Mouse (Mus musculus): ENCODE measurements around the gene Otop2.

Gene Otop2

DNA sequence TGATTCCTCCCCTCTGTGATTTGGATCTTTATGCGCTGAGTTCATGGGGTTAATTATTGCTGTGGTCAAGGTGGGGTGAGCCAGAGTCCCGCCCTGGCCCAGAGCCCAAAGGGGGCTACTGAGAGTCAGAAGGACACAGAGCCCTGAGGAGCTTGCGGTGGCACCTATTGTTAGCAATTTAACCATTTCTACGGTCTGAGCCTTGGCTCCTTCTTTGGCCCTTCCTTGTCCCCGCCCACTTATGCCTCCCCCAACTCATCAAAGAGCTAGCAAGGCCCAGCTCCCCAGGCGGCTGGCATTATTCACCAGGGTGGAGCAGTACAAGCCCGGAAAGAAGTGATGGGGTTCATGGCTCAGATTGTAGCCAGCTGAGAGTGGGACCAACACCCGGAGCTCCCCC lies at the start of gene Otop2:
Gene Otop2, plus strand, starts transcription at position 301 of the 400 bp plus-strand sequence.
- no peak for DNase-seq

DNA sequence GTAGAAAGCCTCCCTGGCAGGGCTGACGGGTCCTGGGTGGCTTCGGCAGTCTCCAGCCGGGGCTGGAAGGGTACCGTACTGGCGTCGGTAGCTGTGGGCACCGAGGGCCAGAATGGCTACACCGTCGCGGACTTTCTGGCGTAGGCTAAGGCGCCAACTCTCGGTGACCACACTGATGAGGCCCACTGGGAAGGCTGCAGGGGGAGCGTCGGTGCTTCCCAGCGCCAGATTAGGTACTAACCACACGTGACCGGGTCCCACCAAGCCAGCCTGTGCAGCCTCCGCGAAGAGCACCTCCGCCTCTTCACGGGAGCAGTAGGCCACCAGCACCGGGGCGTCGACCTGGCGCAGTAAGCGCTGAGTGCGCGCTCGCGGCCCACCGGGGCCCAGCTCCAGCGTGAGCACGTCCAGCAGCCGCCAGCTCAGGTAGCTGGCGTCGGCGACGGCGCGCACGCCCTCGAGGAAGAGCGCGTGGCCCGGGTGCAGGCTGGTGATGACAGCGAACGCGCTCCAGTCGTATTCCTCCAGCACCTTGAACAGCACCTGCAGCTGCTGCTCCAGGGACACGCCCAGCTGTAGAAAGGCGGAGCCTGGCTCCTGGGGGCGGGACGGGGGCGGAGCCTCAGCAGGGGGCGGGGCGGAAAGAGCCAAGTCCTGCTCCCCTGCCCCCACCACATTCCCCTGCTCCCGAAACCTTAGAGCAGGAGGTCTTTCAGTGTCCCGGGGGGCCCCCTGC lies 49.0 kb upstream of the Otop2 start:
- no peak for DNase-seq

DNA sequence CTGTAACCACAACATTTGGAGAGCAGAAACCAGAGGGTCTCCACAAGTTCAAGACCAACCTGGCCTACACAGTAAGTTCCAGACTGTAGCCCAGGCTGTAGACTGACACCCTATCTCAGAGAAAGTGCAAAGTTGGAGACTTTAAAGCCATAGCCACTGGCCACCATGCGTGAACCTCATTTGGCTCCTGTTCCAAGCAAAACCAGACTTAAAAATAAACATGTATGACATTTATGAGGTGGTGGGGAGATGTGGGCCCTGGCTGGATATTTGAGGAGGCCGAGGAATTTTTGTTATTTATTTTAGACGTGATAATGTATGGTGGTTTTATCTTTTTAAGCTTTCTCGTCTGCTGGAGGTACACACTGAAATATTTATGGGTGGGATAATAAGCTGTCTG lies 47.8 kb upstream of the Otop2 start:
- no peak for DNase-seq

DNA sequence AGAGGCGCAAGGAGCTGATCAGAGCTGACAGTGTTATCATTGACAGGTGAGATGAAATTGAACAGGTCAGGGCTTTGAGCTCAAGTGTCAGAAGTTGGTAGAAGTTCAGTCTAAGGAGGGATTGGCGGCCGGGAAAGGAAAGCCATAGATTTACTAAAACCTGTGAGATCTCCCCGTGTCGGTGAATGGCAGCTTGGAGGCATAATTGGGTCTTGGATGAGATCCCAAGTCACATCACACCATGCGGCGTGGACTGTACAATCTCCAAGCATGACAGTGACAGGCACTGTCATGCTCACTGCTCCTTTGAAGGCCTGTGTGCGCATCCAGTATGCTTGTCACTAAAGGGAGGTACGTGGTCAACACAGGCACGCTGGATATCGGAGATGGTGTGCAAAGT lies 44.0 kb upstream of the Otop2 start:
- no peak for DNase-seq

DNA sequence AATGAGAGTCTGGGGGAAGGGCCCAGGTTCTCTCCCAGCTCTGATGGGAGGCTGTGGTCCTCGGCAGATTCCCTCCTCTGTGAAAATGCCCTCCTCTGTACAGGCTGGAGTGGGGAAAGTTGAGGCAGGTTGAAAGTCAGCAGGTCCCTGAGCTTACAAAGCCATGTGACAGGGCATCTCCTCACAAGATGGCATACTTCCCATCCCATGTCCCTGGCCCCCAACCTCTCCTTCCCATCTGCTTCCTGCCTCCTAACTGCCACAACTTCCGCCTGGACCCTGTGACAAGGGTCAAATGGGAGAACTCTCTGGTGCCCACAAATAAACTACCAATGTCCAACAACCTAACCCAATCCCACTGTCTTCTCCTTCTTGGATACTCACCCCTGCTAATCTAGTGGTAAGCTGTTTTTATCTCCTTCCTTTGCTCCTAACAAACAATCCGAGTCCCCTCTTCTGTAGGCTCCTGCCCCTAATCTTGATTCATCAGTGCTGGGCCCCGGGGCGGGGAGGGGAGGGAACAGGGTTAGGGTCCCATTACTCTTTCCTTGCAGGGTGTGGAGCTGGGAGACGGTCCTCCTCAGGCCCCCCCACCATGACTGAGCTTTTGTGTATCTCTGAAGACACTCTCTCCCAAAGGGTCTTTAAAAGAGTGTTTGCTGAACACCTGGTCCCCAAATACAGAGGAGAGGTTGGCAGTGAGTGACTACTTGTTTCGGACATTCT lies 42.7 kb upstream of the Otop2 start:
- no peak for DNase-seq

DNA sequence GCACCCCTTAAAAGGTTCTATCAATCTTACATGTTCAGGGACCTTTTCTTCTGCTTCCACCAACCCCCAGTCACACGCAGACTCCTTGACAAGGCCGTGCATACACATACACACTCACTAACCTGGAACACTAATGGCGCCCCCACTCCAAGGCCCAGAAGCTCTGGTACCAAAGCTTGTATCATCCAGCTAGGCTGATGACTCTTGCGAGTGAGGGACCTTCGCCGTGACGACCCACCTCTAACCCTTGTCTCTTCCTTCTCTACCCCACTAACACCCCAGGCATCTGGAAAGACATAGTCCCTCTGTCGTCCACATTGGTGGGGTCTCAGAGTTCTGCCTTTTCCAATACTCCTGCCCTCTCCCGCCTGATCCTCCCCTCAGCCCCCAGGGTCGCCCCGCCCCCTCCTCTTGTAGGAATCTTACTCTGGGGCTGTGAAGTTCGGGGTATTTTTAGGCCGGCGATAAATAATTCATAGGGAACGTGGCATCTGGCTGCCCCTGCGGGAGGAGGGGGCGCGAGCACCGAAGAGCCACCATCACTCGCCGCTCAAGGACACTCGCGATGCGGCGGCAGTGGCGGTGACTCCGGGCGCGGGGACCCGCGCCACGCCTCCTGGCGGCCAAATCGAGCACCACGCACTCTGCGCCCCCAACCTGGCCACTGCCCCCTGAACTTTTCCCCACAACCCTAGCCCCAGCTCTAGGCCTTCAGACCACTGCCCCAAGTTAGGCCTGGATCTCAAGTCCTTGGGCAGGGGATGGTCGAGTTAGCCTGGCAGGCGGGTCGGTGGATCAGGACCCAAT lies 41.9 kb upstream of the Otop2 start:
- DNase-seq = no peak

DNA sequence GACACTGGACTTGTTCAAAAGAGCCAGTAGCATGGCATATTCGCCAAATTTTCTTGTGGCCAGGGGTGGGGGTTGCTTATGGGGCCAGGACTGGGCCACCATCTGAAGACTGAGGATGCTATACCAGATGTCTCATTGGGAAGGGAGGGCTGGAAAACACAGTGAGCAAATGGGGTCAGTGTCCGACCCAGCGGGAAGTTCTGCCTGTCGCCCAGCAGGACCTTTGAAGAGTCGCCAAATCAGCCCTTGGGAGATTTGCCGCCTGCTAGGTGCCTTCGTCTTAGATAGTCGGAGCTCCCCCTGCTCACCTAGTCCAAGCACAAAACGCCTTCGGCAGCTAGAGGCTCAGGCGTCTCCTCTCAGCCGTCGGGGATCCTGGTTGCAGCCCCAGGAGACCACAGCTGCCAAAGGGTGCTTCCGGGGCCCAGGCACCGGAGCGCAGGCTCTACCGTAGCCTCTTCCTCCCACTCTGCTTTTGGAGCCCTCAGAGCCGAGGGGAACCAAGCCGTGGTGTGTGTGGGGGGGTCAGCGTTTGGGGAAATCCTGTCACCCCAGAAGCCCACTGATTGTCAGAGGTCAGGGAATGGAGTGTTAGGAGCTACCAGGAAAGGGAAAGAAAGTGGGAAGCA lies 41.1 kb upstream of the Otop2 start:
- DNase-seq = no peak

DNA sequence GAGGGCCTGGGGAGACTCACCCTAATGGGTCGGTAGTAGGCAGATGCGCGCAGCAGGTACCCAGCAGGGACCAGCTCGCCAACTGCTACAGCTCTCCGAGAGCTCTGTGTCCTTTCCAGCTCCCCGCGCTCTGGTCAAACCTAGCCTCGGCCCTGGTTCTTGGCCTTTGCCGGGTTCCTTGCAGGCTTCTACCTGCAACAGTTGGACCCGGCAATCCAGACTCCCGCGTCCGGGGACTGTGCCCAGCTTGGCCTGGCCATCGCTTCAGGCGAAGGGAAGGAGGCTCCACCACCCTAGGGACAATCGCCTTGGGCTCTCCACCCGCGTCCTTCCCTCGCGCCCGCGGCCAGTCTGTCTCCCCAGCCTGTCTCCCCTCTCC lies 40.6 kb upstream of the Otop2 start:
- DNase-seq = no peak

DNA sequence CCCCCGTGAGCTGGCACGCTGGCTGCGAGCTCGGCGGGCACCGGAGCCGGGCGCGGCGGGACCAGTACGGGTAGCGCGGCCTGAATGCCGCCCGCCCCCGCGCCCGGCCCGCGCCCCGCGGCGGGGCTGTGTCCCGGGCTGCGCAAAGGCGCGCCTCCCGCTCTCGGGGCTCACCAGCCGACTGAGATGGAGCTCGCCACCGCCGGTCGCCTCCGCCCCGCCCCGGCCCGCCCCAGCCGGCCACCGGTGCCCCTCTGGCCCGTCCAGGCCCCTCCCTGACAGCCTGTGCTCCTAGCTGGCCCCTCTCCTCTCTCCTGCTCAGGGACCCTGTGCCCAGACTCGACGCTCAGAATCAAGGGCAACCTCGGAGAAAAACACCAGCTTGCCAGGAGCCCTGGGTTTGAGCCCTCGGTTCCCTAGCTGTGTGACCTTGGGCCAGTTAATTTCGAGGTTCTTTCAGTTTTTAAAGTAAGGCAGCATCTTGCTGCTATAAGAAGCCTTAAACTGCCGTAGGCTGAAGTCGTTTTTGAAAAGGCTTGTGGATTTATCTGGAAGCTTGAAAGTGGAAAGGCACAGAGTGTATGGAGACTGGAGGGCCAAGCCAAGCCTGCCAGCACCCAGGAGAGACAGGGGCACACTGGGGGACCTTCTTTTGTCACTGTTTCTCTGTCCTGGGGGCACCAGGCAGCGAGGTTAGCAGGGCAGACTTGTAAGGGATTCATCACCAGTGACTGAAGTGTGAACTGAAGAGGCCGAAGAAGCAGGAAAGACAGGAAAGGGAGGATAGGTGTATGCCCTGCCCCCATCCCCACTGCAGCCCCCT lies 39.7 kb upstream of the Otop2 start, which contains the start of gene Grin2c:
Gene Grin2c, minus strand, starts transcription at position 183 of the 823 bp plus-strand sequence.
- DNase-seq = no peak

DNA sequence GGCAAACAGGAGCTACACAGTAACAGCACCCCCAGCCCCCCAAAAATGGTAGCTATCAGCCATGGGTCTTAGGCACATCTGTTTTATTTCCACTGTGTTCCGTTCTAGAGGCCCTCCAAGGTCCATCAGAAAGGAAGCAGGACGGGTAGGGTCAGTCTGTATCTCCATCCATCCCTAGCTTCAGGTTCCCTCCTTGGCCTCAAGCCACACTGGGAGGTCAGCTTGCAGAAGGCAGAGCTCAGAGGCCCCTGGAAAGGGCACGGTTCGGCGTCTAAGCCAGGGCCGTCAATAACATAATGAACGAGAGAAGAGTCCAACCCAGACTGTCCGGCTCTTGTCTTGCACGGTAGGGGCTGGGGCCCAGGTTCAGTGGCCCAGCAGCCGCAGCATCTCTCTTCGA lies 39.0 kb upstream of the Otop2 start:
- no peak for DNase-seq

DNA sequence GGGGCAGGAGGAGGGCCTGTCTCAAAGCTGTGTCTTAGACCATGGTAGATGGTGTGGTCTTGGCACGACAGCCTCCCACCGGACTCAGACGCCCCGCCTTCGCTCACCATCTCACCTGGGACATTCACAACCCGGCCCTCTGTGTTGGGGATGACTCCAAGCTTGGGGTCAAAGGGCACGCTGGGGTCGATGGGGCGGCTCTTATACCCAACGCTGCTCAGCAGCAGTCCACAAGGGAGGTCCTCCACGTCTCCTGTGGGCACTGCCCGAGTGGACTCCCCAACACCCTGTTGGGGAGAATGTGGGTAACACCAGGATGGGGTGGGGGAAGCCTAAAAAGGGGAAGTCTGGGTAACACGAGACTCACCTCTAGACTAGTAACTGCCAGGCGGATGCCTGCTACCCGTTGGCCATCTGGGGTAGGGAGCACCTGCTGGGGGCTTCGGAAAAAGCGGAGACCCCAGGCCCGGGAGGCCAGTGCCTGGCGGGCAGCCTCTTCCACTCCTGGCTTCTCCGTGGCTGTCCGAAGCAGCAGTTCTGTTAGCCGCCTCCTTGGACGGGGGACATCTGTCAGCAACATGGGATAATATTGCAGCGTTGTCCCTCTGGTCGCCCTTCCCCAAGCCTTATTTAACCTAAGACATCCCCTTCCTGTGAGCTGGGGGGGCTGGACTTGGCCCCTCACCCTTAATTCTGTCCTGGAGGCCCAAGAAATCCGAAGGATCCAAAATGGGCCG lies 37.5 kb upstream of the Otop2 start:
- DNase-seq = peak; percentile 91

DNA sequence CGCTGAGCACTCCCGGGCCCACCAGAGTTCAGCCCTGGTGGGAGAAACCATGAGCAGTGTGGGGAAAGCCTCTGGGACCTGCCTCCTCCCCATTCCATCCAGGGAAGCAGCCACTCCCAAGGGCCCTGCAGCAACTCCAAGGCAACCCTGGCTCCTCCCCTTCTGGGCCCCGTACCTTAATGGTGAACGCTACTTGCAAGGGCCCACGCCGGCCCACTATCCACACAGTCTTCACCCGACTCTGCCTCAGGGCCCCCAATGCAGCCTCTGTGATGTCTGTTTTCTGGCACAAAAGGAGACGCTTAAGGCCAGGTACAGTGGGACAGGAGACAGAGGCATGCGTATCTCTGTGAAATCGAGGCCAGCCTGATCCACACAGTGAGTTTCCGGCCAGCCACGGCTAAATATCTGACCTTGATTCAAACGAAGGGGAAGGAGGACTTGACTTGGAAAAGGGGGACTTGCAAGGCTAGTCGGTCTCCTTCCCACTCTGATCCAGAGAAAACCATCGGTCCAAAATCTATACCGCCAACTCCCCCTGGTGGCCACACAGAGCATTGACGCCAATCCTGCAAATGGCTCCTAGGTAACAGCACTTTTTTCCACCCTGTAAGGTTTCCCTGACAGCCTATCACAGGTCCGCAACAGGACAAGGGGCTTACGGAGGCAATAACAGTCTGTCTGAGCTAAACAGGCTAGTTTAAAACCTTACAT lies 36.7 kb upstream of the Otop2 start:
- DNase-seq = peak; percentile 96

DNA sequence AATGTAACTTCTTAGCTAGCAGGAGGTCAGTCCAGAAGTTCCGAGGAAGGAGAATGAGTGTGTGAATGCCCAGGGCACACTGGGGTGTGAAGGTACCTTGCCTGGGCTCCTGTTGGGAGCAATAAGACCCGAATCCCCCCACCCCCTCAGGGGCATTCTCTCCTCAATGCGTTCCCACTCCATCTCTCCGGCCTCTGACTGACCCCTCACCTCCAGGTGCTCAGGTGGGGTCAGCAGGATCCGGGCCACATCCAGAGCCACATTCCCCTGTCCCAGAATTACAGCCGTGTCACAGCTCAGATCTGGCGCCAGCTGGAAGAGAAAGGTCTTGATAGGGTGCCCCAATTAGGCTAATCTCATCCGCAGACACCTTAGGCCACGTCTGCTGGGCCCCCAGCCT lies 35.9 kb upstream of the Otop2 start:
- no peak for DNase-seq

DNA sequence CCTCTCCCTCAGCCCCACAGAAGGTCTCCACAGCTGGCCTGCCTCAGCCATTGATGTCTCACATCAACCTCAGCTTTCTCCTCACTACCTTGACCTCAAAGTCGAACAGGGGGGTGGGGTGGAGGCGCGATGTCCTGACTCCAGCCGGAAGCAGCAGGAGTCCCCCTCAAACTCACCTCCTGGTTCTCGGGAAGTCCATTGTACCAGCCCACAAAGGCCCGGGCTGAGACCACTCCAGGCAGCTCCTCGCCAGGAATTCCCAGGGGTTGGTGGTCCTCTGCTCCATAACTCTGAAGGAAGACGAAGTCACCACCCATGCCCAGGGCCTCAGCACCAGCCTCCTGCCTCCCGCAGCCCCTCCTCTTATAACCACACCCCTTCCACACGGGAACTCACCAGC lies 35.5 kb upstream of the Otop2 start:
- DNase-seq = no peak

DNA sequence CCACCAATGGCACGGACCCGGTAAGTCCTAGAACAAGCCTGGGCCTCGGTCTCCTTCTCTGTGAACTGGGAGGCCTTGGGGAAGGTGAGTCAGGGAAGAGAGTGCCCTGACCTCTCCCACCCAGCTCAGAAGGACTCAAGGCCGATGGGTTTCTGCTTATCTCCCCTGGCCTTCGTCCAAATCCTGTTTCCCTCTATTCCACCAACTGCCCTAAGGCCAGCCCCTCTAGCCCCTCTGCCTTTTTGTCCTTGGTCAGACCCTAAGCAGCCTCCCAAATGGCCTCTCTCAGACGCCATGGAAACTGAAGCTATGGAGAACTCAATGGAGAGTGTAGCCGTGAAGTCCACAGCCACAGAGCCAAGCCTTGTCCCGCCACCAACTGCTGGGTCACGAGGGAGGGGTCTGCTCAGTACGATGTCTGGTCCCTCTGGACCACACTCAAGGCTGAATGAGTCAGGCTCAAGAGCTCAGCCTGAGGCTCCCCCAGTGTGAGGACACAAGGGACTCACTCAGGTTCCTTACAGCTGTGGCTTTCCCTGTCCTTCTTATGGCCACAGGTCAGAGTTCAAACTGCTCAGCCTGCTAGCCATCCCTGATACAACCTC lies 34.0 kb upstream of the Otop2 start:
- no peak for DNase-seq

DNA sequence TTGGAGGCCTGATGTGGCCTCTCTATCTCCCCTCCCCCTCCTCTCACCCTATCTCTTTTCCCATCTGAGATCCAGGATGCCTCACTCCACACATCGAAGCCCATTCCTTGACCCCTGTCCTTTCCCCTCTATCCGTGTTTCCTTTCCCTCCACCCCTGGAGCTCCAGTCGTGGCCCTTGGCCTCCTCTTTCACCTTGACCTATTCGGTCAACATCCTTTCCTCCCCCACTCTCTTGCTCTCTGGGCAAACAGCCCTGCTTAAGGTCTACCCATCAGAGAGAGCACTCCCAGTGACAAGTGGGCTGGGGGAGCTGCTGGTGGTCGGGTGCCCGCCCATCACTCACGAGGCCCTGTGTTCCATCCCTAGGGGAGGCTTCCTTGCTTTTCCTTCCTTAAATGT lies 33.2 kb upstream of the Otop2 start:
- no peak for DNase-seq

DNA sequence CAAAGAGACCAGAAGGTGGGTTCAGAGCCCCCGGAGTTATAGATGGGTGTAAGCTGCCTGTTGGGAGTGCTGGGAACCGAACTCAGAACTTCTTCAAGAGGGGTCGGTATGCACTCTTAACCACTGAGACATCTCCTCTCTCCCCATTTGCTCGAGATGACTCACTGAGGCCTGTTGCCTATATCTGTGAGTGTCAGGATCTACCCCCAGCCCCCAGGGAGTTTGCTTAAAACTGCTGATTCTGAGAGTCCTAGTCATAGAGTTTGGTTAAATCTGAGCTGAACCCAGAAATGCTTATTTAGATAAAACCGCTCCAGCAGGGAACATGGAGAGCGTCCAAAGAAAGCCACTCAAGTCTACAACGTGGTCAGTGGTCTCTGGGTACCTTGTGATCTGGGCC lies 32.8 kb upstream of the Otop2 start:
- DNase-seq = peak; percentile 90

DNA sequence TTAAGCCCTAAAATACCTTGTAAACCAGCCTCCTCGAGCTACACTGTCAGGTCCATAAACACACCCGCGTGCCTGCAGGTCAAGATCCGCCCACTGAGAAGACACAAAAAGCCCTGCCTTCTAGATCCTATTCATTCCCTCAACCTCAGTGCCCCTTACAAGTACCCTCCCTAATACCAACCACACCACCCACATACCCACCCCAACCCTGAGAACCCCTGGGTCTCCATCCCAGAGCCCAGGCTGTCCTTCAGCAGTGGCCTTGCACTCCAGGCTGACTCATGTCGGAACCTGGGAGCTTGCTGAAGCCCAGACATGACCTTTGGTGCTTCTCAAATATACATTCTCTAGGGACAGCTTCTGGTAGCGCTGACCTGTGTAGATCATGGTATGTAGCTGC lies 32.2 kb upstream of the Otop2 start:
- DNase-seq = peak; percentile 87

DNA sequence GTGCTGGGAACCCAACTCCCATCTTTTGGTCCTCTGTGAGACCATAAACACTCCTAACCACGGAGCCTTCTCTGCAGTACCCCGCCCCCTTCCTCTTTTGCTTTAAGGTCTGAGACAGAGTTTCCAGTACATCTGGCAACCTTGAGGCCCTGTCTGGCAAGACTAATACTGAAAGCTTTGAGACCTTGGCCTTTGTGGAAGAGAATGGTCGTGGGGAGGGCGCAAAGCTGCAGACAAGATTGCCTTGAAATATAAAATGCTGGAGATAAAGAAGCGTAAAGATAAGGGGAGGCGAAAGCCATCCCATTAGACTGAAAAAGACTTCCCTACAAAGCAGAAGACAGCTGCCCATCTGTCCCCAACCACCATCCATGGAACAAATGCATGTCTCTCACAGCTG lies 31.5 kb upstream of the Otop2 start:
- no peak for DNase-seq

DNA sequence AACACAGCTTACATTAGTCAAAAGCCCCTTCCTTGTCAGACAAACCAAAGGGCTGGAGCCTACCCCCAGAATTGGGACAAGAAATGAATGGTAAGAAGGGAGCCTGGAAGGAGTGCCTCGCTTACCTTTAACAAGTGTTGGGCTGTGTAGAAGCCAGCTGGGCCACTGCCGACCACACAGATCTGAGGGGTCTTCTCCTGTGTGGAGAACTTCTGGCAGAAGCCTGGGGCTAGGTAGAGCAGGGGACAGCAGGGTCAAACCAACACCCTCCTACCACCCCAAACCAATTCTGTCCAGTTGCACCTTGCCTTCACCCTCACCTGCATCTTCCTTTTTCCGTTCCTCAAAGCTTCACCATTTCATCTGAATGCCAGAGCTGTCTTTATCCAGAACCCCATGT lies 31.0 kb upstream of the Otop2 start:
- peak; percentile 92 for DNase-seq

All from heart, adult 11 months (tissue).